1 mouse cellular context compared by ENCODE assay signal in genomic region chr15:89150041-89150390, GRCm38 (mm10).
TF ChIP-seq lines count a peak whose summit lies in the region.

No protein-coding gene starts in this region.

TF ChIP-seq in myocyte, 11 proteins besides CTCF, POLR2A, EP300 and RAD21 (continued from another document):
- TF ChIP-seq TCF12 (IDR thresholded peaks at IDR 0.05; ENCODE audit: insufficient read depth, poor library complexity, severe bottlenecking) (no peak), MAX (IDR thresholded peaks at IDR 0.05; ENCODE audit: low read depth) (peak; percentile 3)
